Mouse (Mus musculus): ENCODE data around the gene Dok1.
A peak's percentile ranks its signal among the peaks of the same experiment; 100 is the strongest.

The Dok1 gene

DNA sequence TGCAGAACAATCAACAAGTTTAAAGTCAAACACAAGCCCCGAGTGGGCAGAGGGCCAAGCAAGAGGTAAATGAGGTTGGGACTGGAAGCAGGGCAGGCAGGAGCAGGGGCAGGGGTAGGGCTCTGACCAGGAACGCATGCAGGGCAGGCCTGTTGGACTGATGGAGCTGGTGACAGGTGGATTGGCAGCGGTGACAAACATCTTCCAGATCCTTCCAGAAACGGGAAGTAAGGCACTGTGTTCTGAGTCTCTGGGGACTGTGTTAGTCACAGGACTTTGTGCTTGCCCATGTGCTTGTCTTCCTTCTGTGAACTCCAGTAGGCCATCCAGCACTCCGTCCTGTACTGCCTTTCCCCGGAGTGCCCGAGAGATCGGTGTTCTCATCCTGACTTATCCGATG is 11.5 kb upstream of the Dok1 start:
- DNase-seq: no peak

DNA sequence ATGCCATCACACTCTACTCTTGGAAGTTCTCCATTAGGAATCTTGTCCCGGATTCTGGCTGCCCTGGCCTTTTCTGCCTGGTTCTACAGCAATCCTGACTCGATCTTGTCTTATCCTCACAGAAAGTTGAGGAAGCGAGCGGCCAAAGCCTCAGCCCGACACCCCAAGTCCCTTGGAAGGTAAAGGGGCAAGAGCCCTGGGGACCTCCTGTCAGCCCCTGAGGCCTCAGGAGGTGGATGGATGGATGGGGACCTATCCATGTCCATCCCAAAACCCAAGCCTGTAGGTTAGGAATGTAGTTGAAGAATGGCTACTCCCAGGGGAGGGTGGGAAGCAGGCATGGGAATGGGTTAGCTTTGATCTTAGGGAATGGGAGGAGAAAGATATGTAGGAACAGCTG is 10.7 kb upstream of the Dok1 start:
- no peak for DNase-seq

DNA sequence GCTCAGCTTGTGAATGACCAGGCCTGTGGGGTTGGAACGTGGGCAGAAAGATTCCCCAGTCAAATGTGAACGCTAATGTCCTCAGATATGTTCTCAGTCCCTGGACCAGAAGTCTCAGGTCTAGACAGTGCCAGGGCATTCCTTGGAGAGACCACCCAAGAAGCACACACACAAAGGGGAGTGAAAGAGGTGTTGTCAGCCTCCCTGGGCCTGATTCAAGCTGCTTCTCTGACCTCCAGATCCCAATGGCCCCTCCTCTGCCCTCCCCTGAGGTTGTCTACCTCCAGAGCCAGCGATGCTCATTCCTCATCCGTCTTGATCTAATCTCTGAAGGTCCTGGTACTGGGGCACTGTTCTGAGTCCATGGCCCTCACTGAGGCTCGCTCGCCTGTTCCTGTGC is 10.3 kb upstream of the Dok1 start:
- no peak for DNase-seq

DNA sequence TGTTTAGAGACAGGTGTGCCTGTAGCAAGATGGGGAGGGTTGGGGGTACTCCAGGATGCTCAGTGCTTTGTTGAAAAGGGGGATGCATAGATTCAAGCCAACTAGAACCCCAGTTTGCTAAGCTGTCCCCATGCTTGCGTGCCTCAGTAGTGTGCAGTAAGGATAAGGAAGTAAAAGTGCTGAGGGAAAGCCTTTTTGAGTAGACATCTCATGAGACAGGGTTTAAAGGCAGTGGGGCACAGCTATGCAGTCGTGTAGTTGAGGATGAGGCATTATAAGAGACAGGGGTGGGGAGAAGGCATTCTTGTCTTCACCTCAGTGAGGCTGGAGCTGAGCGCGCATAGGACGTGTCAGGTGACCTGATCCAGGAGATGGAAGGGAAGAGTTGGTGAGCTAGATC is 7.3 kb upstream of the Dok1 start:
- DNase-seq: no peak

DNA sequence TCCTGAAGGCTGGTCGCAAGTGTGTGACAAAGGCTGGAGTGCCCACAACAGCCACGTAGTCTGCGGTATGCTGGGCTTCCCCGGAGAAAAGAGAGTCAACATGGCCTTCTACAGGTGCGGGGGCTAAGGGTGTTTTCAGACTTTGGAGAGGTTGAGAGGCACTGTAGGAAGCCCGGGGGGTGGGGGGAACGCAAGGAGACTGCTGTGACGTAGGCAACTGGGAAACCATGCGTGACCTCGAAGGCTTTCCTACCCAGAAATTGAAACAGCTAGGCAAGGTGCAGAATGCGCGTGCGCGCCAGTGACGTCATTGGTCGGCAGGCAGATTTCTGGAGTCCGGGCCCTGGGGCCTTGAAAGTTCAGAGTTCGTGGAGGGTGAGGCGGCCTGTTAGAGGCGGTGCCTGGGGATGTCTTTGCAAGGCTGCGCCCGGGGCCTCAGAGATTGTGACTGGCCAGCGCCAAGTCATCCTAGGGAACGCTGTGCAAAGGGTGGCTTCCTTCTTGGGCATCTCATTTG is 5.3 kb upstream of the Dok1 start:
- peak; percentile 92 for DNase-seq

DNA sequence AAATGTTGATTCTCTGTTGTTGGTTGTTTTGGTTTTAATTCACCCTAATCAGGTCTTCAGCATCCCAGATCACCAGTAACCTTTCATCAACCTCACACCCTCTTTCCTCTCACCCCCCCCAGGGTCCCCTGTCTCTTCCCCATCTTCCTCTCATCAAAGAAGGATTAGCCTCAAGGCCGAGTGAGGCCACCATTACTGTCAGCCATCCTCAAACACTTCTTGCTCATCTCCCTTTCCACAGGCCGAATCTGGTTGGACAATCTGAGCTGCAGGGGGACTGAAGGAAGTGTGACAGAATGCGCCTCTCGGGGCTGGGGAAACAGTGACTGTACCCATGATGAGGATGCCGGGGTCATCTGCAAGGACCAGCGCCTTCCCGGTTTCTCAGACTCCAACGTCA is 3.9 kb upstream of the Dok1 start:
- DNase-seq: no peak

DNA sequence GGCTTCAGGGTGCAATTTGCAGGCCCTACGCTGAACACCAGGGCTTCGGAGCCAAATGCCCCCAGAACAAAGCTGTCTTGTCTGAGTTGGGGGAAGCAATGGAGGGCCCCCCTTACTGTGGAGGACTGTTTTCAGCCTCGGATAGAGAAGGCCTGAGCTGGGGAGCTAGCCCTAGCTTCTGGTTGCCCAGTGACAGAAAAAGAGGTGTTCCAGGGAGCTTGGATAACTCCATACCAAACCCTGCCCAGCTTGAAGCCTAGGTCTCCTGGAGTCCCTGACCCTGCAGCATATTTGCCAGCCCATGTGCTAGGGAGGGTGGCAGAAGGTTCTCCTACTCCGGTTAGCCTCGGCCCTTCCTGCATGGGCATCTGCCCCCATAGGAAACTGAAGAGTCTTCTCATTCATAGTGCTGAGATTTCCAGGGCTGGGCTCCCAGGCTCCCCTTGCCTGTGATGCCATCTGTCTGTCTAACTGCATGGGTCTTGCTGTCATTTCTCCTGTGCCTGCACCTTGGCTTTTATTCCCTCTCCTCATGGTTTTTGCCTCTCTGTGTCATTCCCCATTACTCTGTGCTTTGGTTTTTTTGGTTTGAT is 1.3 kb upstream of the Dok1 start:
- no peak for DNase-seq

DNA sequence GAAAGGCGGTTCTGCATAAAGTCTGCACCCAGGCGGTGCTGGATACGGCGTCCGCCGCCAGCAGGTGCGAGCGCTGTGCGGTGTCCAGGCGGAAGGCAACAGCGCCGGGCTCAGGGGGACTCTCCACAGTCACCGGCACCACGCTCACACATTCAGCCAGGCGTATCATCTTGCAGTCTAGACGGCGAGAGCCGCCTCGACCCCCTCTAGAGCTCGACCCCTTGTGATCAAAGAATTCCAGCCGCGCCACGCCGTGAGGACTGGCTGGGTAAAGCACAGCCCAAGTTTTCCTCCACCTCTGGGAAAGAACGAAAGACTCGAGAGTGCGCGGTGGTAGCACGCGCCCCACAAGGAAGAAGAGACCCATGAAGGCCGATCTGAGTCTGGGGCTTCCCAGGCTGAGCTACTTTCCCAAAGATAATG is 491 bp downstream of the Dok1 start:
- no peak for DNase-seq

DNA sequence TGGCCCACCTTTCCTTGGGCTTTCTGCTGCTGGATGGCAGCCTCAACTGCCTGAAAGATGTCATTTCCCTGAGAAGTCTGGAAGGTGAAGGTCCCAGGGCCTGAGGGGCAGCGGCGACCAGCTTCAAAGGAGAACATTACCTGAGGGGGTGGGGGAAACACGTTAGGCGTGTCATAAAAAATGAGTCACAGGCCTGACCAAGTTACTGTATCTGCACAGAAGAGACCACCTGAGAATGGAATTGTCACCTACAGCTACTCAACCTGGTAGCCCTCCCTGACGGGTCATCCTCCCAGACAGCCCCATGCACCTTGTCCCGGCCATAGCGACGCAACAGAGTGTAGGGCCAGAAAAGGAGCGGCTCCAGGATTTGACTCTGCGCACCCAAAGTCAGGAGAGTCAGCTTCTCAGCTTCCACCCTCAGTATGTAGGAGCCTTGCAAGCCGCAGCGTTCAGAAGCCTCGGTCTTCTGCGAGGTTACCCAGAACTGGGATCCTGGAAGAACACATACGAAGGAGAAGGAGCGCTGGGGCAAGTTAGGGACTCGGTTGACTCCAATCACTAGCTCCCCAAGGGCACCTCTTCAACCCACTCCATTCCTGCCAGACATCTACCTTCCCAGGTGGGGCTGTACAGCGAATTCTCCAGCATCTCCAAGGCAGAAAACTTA is 1.2 kb downstream of the Dok1 start:
- DNase-seq: no peak

DNA sequence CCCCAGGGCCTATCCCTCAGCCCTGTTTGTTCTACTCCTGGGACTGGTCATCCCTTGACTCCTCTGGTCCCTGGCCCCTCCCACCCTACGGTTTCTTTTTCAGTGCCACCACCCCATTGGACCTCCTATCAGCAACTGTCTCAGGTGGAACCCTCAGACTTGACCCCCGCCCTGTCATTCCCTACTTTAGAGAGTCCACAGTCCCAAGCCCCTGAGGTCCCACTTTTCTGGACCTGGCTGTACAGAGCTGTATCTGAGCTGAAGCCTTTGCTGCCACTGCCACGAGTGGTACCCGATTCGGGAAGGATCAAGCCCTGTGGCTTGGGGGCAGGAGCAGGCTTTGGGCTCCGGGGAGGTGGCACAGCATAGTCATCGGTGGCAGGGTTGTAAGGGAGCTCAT is 2.2 kb downstream of the Dok1 start:
- no peak for DNase-seq

DNA sequence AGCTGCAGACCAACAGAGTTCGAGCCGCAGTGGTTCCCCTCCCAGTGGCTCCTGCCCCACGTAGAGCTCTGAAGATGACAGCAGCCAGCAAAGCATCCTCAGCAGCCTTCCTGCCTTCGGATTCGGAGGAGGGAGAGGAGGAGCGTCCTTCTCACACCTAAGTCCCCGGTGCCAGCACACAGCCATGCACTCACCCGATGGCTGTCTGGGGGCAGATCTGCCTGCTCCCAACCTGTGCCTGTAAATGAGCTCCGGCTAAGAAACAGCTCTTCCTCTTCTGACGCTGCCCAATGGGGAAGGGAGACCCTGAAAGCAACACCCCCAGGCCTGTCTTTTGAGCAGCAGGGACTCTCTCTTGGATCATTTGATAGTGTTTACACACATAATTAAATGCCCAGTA is 3.5 kb downstream of the Dok1 start:
- DNase-seq: no peak

DNA sequence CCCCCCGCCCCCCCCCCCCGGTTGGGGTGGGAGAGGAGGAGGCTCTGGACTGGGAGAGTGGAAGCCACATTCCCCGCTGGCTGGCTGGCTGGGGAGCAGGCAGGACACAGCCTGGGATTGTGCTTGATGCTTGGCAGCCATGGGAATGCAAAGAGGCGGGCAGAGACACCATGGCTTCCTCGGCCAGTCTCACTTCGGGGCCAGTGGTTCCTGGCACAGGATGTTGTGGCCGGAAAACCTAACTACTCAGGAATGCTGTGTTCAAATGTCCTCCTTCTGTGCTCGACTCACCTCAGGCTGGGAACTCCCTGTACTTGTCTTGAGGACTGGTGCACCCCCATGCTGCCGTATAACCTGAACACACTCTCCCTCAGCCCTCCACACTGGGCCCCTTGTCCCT is 5.6 kb downstream of the Dok1 start:
- no peak for DNase-seq

DNA sequence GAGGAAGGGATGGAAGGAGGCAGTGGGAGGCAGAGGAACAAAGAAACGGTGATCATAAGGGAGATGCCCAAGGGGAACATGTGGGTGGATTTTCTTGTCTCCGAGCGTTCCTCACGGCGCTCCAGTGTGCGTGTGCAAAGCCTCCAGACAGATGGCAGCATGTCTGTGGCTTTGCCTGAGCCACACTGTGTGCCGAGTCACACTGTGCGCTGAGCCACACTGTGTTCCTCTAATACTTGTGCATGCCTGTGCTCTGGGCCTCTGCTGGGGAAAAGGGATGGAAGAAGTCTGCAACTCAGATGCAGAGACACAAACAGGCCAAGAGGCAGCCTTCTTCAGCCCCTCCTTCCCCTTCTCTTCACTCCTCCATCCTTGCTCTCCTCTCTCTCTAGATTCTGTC is 6.0 kb downstream of the Dok1 start:
- DNase-seq: no peak

DNA sequence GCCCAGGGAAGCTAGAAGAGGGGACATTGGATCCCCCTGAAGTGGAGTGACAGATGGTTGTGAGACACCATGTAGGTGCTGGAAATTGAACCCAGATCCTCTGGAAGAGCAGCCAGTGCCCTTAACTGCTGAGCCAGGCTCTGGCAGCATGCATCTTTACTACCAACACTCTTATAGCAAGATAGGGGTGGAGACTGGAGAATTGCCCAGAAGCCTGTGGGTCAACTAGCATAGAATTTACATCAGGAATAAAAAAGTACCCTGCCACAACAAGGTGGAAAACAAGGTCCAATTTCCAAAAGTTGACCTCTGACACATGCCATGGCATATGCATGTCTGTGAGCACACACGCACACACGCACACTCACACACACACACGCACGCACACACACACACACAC is 8.1 kb downstream of the Dok1 start:
- no peak for DNase-seq

DNA sequence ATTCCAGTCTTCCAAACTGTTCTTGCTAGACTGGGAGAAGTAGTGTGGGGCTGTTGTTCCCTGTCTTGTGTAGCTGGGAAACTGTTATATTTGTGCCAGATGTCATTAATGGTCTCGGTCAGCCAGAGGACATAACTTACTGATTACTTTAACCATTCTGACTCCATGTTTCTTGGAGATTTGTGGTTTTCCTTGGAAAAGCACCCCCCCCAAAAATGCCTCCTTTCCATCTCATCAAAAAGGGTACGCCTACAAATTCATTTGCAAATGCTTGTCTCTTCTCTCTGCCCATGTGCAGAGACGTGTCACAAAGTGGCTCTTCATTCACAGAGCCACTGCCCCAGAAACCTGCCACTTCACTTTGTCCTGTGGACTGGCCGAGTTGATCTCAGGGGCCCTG is 8.8 kb downstream of the Dok1 start:
- no peak for DNase-seq

DNA sequence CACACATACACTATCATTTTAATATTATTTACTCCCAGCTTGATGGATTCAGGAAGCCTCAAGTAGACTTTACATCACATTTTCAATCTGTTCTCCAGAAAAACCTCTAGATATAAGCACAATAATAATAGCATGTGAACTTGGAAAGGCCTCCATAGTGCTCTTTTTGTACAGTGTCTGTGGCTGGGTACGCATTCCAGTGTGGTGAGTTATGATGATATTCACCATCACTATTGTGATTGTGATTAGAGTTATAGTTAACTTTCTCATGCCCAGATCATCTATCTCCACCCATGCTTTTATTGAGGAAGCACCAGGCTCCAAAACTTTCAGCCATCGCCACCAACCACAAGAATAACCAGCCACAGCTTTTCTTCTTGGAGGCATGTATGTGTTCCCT is 9.5 kb downstream of the Dok1 start:
- no peak for DNase-seq

DNA sequence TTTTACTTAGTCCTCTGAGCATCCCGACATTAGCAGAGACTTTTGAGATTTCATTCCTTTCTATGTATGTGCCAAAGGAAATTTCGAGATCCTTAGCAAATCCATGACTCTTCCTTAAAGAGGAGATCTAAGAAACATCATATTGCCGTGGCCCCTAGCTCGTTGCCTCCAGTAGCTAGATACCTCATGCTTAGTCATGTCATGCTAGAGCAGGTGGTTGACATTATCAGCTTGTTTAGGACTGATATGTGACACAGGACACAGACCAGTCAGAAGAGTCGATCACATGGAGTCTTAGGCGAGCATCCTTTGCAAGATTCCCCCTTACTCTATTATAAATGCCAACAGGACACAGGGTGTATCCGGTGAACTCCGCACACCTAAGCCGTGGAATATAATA is 10.3 kb downstream of the Dok1 start:
- DNase-seq: no peak

DNA sequence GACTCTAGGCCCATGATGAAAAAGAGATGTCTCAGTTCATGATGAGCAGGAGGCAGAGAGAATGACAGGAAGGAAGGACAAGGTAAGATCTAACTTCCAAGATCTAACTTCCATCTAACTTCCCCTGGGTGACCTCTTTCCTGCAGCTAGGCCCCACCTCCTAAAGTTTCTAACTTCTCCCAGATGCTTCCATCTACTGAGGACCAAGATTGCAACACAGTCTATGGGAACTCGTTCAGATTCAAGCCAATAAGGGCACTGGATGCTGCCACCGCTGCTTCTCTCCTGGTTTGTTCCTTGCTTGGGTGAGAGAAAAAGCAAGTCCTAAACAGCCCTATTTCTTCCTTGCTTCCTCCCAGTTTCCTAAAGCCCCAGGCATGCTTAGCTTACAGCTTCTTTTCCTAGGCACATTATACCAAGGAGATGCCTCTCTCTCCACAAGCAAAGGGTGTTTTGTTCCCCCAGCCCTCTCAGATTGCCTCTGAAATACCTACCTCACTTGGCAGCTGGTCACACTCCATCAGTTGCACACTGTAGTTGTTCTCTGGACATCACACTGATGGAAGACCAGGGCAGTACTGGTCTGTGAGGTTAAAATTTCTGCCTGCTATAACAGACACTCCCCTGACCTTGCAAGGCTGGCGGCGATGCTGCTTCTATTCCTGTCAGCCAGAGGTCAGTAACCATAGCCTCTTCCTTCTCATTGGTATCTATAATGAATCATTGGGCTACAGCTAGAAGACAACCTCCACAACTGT is 12.3 kb downstream of the Dok1 start:
- no peak for DNase-seq

DNA sequence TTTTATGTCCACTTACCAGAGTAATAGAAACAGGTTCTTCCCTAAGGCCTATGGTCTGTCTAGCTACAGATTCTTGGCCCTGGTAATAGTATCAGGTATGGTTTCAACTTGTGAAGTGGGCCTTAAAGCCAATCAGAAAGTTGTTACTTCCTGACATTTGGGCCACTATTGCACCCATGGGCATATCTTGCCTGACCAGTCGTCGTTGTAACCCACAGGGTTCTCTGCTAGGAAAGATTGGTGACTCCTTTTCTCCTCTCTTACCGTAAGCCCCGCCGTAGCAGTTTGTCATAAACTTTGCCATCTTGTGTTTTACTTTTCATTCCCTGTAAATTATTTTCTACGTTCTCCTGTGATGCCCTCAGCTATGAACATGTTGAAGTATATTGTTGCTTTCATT is 13.2 kb downstream of the Dok1 start:
- DNase-seq: no peak

DNA sequence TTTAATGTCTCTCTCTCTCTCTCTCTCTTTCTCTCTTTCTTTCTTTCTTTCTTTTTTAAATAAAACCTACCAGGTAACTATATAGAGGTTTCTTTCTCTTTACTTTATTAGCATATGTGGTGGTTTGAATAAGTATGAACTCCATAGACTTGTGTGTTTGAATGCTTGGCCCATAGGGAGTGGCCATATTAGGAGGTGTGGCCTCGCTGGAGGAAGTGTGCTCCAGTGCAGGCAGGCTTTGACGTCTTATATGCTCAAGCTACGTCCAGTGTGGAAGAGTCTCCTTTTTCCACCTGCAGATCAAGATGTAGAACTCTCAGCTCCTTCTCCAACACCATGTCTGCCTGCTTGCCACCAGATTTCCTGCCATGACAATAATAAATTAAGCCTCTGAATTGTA is 14.2 kb downstream of the Dok1 start:
- DNase-seq: no peak

DNA sequence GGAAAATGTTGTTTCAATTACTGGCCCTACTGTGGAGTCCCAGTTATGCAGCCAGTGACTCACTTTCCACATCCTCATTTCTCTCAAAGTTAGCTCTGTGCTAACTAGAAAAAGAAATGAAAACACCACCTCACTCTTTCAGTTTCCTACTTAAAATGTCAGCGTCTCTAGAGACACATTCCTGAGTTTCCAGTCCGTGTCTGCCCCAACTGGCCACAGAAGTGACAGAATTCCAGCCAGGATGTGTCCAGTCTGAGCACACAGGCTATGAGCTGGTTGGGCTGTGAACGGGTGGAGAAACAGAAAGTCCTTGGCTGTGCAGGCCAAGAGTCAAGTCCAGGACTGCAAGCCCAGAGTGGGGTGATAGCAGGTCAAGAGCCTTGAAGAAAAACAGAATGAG is 16.1 kb downstream of the Dok1 start:
- DNase-seq: no peak

DNA sequence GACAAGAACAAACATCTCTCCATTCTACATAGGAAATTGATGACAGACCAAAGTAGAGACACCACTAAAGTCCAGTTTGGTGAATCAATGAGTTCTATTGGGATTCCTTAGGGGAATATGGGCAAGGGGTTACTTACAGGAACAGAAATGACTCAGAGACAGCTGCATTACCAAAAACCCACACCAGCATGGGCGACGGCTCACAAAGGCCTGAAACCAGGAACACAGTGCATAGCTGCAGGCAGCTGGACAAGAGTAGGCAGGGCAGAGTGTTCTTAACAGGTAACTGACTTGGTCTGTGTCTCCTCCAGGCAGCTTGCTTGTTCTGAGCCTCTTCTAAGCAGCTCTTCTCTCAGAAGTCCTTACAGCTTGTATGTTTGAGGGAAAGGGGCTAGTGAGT is 17.5 kb downstream of the Dok1 start:
- DNase-seq: no peak

DNA sequence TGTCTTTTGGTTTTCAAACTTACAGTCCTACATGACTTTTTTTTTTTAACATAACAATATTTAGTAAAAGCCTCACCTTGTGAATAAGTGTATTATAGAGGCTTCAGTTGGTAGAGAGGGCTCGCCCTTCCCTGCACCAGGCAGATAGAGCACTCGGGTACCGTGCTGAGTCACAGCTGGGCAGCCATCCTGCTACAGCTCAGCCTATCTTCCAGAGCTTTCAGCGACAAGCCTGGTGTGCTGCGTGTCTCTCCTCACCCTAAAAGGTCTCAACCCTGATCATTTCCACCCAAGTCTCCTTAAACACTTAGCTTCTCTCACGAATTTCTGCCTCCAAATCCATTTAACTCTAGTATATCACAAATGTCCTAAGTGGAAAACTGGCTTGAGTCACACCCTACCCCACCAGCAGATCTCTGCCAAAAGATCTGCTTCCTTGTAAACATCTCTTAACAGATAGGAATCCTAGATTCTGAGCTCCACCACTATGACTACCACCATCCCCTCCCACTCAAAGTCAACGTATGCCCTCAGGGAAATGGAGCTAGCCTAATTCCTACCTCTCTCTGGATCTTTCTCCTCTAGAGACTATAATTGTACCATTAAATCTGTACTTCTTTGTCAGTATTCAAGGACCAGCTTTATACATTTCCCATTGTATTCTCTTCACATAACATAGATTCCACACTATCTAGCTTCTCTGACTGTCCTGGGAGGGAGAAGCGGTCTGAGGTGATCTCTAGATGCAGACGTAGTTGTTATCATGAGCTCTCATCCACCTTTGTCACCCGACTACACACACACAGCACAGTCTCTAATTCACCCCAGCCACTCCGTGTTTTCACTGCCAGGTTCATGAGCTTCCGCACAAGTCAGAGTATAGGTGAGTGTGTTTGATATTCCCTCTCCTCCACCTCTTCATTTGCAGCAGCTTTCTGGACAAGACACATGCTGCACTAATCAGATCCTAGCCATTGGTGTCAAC is 18.5 kb downstream of the Dok1 start:
- DNase-seq: no peak
